Mouse (Mus musculus) natural killer cell, adult 2 months (primary cell): Measurements from ENCODE around the gene Scd3.
"Not testable (repeated sequence)": the region's sequence is repeated elsewhere in the genome, so short reads cannot be mapped to it uniquely, and the experiment has no call there.

Experiments
- DNase-seq, 2 experiments: peaks; one replicate each; pipeline ENCODE4 v3.0.0; 2022; ENCODE audit warnings: low spot score in 2 of 2

The Scd3 gene

GRCm38 (mm10) chr19:44273711-44274110 is 70.6 kb downstream of the Scd3 start:
- DNase-seq = no peak

DNA sequence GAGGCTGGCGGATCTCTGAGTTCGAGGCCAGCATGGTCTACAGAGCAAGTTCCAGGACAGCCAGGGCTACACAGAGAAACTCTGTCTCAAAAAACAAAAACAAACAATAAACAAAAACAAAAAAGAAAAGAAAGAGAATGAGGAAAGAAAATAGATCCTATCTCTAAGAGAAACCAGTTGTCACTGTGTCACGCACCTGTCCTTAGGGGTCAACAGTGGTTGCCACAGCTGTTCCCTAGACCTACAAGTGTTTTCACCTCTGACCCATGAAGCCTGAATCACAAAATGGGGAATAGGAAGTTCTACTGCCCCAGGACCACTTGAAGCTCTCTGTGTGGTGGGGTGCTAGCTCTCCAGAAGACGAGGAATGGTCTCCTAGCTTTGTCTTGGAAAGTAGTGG is 71.4 kb downstream of the Scd3 start:
- DNase-seq = no peak

DNA sequence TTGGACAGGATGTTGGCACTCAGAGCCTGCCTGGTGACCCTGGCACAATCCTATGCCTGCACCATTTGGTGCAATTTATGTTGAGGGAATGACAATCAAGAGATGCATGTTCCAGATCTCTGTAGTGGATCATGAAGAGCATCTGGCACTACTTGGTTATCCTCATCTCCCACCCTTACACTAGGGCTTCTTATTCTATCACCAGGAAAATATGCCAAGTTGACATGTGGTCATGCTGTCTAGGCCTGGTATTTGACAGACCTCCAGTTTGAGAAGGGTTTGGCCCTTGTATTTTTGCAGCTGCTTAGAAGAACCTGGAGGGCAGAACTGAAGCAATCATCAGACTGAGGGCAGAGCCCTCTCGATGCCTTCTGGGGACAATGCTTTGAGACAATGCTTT is 72.3 kb downstream of the Scd3 start:
- no peak for DNase-seq

DNA sequence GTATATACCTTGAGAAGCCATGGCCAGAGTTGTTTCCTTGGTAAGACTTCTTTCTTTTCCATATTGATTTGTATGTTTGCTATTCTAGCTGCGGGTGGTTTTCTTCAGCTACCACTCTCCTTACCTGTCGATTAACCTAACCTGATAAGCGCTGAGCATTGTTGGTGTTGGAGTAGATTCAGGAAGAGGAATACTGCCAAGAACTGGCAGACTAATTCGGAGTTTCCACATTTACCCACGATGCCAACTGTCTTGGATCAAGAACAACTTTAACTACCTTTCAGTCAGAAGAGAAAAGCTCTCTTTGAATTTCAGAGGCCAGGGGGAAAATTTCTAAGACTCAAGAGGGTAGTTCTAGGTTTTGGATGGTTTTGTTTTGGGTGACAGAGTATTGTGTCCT is 73.8 kb downstream of the Scd3 start:
- no peak for DNase-seq

- no peak for DNase-seq
These were observed 74.9 kb downstream of the Scd3 start for GRCm38 (mm10) chr19:44277931-44278330.

GRCm38 (mm10) chr19:44280755-44281154 is 77.7 kb downstream of the Scd3 start:
- DNase-seq = peak; percentile 59 to 63

DNA sequence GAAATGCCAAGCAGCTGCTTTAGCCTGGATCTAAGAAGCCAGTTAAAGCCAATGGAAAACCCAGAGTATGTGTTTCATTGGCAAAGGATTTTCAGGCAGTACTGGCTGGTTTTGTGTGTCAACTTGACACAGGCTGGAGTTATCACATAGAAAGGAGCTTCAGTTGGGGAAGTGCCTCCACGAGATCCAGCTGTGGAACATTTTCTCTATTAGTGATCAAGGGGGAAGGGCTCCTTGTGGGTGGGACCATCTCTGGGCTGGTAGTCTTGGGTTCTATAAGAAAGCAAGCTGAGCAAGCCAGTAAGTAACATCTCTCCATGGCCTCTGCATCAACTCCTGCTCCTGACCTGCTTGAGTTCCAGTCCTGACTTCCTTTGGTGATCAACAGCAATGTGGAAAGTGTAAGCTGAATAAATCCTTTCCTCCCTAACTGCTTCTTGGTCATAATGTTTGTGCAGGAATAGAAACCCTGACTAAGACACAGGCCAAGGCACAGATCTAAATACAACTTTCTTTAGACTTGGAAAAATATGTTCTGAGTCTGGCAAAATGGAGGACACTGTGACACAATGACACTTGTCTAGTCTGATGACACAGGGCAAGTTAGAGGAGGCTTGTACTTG is 78.9 kb downstream of the Scd3 start:
- not testable (repeated sequence) for DNase-seq

DNA sequence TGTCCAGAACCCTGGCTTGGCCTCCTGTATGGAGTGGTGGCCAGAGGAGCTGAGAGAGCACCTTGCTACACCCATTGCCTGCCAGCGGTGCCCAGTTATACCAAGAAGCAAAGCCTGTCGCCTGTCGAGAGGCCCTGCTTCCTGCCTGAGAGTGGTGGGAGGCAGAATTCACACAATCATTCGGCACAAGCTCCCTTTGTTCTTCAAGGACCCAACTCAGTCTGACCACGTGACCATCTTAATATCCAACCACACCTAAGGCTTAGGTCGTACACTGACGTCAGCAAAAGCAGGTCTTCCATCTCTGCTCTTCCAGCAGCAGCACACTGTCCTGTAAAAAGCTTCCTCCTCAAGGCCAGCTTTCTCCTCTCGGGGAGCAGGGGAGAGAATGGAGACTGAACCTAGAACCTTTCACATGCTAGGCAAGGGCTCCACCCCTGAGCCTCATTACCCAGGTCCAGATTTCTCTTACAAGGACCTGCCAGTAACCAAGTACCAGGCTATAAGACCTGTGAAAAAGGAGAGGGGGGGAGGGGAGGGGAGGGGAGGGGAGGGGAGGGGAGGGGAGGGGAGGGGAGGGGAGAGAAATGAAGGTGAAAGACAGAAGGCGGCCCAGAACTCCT is 79.6 kb downstream of the Scd3 start:
- DNase-seq = peak; percentile 70 to 76

DNA sequence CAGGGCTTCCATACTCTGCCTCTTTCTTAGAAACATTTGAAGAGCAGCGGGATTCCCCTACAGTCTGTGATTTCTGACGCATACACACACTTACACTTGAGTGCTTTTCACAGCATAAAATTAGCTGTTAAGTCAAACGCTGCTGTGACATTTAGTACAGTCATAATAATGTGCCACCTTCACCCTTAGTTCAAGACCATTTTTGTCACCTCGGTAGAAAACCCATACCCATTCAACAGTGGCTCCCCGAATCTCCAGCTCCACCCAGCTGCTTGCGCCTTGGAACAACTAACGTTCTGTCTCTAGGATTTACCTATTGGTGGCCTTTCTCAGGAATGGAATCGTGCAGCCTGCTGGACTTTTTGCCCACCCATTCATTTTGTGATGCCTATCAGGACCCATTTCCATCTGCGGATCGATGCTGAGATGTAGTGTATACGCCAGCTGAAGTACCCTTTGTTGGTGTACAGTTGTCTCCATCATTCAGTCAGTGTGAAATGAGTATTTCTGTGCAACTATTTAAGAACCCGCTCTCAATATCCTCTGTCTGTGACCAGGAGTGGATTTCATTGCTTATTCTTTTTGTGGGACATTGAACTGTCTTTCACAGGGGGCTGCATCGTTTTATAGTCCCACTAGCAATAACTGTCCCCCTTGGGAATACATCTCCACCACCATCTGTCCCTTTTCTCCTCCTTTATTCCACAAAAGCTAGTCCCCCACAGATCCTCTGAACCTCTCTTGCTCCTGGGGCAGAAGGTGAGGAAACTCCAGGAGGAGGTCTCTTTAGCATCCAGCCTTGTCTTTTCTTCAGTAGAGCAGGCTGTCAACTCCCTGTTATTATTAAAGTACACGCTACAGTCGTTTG is 80.3 kb downstream of the Scd3 start:
- peak; percentile 76 to 81 for DNase-seq

DNA sequence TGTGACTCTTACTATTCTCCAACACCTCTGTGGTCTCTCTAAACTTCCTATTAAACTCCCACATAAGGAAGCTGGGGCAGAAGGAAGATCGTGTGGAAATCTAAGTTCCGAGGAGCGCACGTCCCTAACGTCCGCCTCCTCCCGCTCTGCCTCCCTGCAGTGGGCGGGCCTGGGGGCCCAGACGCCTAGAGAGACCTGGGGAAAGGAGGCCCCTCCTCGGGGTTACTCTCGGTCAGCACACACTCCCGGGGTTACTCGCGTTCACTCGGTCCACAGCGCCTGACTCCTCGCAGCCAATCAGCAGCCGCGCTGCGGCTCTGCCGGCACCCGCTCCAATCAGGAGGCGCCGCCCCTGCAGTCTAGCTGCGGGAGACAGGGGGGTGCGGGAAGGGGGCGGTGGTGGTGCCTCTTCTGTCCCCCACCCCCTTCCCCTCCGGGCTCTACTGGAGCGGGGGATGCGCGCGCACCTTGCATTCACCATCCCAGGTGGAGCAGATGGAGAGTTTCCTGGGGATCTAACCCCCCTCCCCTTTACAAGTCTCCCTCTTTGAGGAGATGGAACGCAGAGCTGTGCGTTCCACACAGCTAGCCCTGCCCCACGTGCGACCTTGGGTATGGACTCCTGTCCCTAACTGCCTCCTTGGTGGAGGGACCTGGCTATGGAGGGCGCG is 81.1 kb downstream of the Scd3 start:
- peak; percentile 94 to 95 for DNase-seq

DNA sequence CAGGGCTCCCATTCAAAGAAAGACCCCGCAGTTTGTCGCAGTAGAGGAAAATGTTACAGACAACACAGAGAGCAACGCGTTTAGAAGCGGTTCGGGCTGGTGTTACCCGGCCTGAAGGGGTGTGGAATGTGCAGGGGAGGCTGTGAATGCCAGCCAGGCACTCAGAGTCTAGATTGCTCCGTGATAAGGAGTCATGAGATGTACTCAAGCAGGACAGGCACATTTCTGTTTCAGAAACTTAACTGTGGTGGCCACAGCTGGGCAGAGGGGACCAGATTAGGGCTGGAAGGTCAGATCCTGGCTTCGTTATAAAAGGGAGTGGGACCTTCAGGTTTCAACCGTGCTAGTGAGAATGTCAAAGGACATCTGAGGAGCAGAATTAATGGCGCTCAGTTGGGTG is 81.7 kb downstream of the Scd3 start:
- peak; percentile 62 to 74 for DNase-seq

DNA sequence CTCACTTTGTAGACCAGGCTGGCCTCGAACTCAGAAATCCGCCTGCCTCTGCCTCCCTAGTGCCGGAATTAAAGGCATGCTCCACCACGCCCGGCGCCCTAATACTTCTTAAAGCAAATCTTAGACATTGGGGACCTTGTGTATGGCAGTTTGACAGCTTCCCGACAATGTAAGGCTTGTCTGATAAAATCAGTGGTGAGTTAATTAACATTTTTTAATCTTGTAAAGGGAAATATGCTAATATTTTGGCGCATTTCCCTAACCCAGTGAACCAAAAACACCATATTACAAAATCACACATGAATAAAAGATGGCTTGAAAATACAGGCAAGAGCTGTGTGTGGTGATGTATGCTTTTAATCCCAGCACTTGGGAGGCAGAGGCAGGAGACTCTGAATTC is 82.5 kb downstream of the Scd3 start:
- no peak for DNase-seq

GRCm38 (mm10) chr19:44286109-44286508 is 83.0 kb downstream of the Scd3 start:
- DNase-seq = no peak

DNA sequence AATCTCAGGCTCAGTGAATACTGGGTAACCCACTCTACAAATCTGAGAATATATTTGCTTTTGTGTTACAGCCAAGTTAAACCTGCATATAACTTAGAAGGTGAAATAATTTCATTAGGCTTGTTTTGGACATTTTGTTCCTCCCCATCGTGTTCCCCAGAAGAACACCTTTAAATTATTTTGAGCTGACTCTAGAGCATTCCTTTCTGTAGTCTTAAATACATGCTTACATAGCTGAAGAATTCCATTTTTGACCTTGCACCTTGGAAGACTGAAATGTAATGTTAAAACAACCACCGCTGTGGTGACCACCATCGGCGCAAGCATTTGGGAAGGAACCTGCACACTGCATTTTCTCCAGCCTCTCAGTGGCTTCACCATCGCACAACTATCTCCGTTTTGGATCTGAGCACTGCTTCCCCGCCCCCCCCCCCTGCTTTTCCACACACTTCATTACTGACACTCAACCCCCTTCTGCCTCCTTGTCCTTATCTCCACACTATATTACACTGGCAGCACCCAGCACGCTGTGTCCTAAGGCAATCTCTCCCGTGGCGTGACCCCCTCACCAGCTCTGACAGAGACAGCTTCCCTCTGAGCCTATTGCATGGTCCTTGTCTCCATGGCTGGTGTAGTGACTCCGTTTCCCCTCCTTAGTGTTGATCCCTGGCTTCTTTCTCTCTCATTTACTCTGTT is 84.5 kb downstream of the Scd3 start:
- DNase-seq = no peak

- DNase-seq = no peak
These were observed 89.0 kb downstream of the Scd3 start for GRCm38 (mm10) chr19:44292083-44292482.

DNA sequence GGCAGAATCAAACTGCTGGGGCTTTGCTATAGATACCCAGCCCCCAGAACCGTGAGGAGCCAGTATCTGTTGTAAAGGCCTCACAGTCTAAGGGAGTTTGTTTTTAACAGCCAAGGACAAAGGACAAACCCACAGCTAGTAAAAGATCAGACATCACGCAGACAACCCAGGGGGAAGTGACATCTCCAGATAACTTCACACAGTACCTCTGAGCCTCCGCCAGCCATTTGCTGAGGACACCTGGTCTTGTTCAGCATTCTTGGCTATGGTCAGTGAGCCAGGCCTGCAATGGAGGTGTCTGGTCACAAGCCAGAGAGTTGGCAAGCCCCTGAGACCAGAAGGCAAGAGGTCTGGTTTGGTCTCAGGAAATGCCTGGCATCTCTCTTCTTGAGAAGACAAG is 89.4 kb downstream of the Scd3 start:
- no peak for DNase-seq

GRCm38 (mm10) chr19:44292941-44293768 is 90.1 kb downstream of the Scd3 start, which contains the start of gene Scd2:
Gene Scd2, plus strand, starts transcription at chr19:44293674.
- DNase-seq = peak in 1 of 2 experiments; percentile 36
